Mouse (Mus musculus): ENCODE measurements around the gene Kif3c.

DNA sequence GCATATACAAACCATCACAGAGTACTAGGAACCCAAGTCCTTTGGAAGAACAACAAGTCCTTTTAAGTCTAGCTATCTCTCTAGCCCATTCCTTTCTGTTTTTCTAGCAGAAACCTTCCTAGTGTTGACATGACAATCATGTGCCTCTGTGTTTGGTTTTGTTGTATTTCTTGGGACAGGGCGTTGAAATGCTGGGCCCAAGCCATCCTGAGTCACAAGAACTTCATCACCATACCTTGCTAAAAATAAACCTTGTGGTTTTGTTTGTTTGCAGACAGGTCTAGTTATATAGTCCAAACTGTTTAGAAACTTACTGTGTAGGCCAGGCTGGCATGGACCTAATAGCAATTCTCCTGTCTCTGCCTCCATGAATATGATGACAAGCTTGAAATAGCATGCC, 57.9 kb downstream of the Kif3c start:
- no peak for TF ChIP-seq CTCF (IDR thresholded peaks at IDR 0.05; ENCODE audit: low read depth)
- no peak for TF ChIP-seq EP300 (optimal IDR thresholded peaks at IDR 0.05)
